In genomic region chr6:122804418-122804817, GRCm38 (mm10) we compare ENCODE assay signal across 9 mouse cellular contexts. TPM values are rescaled to one million over a fixed set of nuclear protein-coding genes. Genes with fewer than 3 reads are reported as not detected.
DNase-seq lines count a peak whose midpoint lies in the region; ATAC-seq and TF ChIP-seq lines count a peak whose summit lies in the region.
"Had no signal": no experiment of that assay in that cellular context is flagged by ENCODE, and none has a peak within 500 bp of the region (broad histone marks: within the 10 kb centered on the region; RNA-seq: fewer than 3 reads in every experiment).

No protein-coding gene starts in this region.

- H3K9me3 ChIP-seq in midbrain, embryonic 14.5 days (ENCODE audit: control insufficient read depth, low read length): no peaks in the 10 kb centered on the region
- no peaks in the 10 kb centered on the region for H3K9me3 ChIP-seq in midbrain, embryonic 15.5 days
- H3K9me3 ChIP-seq in limb, embryonic 10.5 days (replicated peaks): no peaks in the 10 kb centered on the region
- H3K9me3 ChIP-seq: heart, embryonic 13.5 days had no signal

- TF ChIP-seq CTCF in bone marrow macrophage, adult 2 months (IDR thresholded peaks at IDR 0.05; ENCODE audit: low read depth, low read length): no peak
- TF ChIP-seq CTCF in embryonic fibroblast, embryonic 13.5 days (IDR thresholded peaks at IDR 0.05; ENCODE audit: borderline replicate concordance, insufficient read depth, low read length): peak; percentile 21; the same call in 1 of the 2 replicates

- H3K9ac ChIP-seq in midbrain, embryonic 14.5 days (replicated peaks; ENCODE audit: low read length): no peak overlapping the region
- no peak overlapping the region for H3K9ac ChIP-seq in midbrain, embryonic 15.5 days
- H3K9ac ChIP-seq: heart, embryonic 13.5 days had no signal

- H3K4me1 ChIP-seq in midbrain, embryonic 14.5 days (ENCODE audit: control insufficient read depth, insufficient read depth, low read length): peaks cover 5% of the 10 kb centered on the region; the same call in 1 of the 2 replicates
- peaks cover 13% of the 10 kb centered on the region for H3K4me1 ChIP-seq in midbrain, embryonic 15.5 days
- H3K4me1 ChIP-seq in bone marrow macrophage, adult 2 months (ENCODE audit: control insufficient read depth, insufficient read depth, low read length): peaks cover 16% of the 10 kb centered on the region
- H3K4me1 ChIP-seq in embryonic fibroblast, embryonic 13.5 days (ENCODE audit: control insufficient read depth, insufficient read depth, low read length): no peaks in the 10 kb centered on the region
- peaks cover 16% of the 10 kb centered on the region for H3K4me1 ChIP-seq in limb, embryonic 10.5 days

- no peak overlapping the region for H3K4me3 ChIP-seq in midbrain, embryonic 14.5 days (replicated peaks; ENCODE audit: low read depth, low read length)
- H3K4me3 ChIP-seq in midbrain, embryonic 15.5 days: no peak overlapping the region
- no peak overlapping the region for H3K4me3 ChIP-seq in bone marrow macrophage, adult 2 months (ENCODE audit: insufficient read depth, low read length)
- no peak overlapping the region for H3K4me3 ChIP-seq in embryonic fibroblast, embryonic 13.5 days (ENCODE audit: insufficient read depth, low read length)
- no peak overlapping the region for H3K4me3 ChIP-seq in limb, embryonic 10.5 days
- H3K4me3 ChIP-seq: heart, embryonic 13.5 days had no signal

- H3K27me3 ChIP-seq in midbrain, embryonic 14.5 days (ENCODE audit: control insufficient read depth, insufficient read depth, low read length): peaks cover 6% of the 10 kb centered on the region; the same call in 1 of the 2 replicates
- peaks cover 7% of the 10 kb centered on the region for H3K27me3 ChIP-seq in midbrain, embryonic 15.5 days (replicated peaks)
- H3K27me3 ChIP-seq in limb, embryonic 10.5 days (ENCODE audit: low read depth, poor library complexity, severe bottlenecking): peaks cover 21% of the 10 kb centered on the region

- no peak for TF ChIP-seq POLR2A in bone marrow macrophage, adult 2 months (IDR thresholded peaks at IDR 0.05; ENCODE audit: borderline replicate concordance, low read depth, low read length)
- TF ChIP-seq POLR2A in embryonic fibroblast, embryonic 13.5 days (IDR thresholded peaks at IDR 0.05; ENCODE audit: low read depth, low read length): no peak

- H3K36me3 ChIP-seq in midbrain, embryonic 14.5 days (ENCODE audit: control insufficient read depth, insufficient read depth, low read length): no peaks in the 10 kb centered on the region
- H3K36me3 ChIP-seq in midbrain, embryonic 15.5 days (replicated peaks): no peaks in the 10 kb centered on the region
- H3K36me3 ChIP-seq in limb, embryonic 10.5 days: no peaks in the 10 kb centered on the region
- H3K36me3 ChIP-seq: heart, embryonic 13.5 days had no signal

- peak; percentile 78 for DNase-seq in midbrain, embryonic 14.5 days
- peak; percentile 91 for DNase-seq in induced T-regulatory cell, adult 2 months (ENCODE audit: low read depth)
- DNase-seq in limb, embryonic 10.5 days (ENCODE audit: low spot score): peak; percentile 69
- DNase-seq in naive thymus-derived CD4-positive, alpha-beta T cell, adult 2 months (ENCODE audit: low read depth): peak; percentile 91
- DNase-seq in testis, postnatal 10 days (ENCODE audit: low spot score): peak; percentile 91

- 28% methylated on average over 5 of the region's 5 CpGs for WGBS in midbrain, embryonic 14.5 days
- 27% methylated on average over 5 of the region's 5 CpGs for WGBS in midbrain, embryonic 15.5 days
- 29% methylated on average over 5 of the region's 5 CpGs for WGBS in limb, embryonic 10.5 days

- no peak overlapping the region for H3K4me2 ChIP-seq in midbrain, embryonic 14.5 days (ENCODE audit: low read length)
- no peak overlapping the region for H3K4me2 ChIP-seq in midbrain, embryonic 15.5 days
- H3K4me2 ChIP-seq: heart, embryonic 13.5 days had no signal

- ATAC-seq in midbrain, embryonic 14.5 days (ENCODE audit: low FRiP score, low TSS enrichment): no peak; the same call in 1 of the 2 replicates
- no peak for ATAC-seq in midbrain, embryonic 15.5 days (replicated peaks)

- H3K27ac ChIP-seq in midbrain, embryonic 14.5 days (replicated peaks; ENCODE audit: low read depth, low read length): no peak overlapping the region
- H3K27ac ChIP-seq in midbrain, embryonic 15.5 days: no peak overlapping the region
- peak overlapping the region; percentile 26 for H3K27ac ChIP-seq in bone marrow macrophage, adult 2 months (ENCODE audit: insufficient read depth, low read depth, low read length)
- no peak overlapping the region for H3K27ac ChIP-seq in embryonic fibroblast, embryonic 13.5 days (ENCODE audit: insufficient read depth, low read length)
- H3K27ac ChIP-seq in limb, embryonic 10.5 days: no peak overlapping the region
- H3K27ac ChIP-seq: heart, embryonic 13.5 days had no signal

RNA-seq across cellular contexts. Expression of gene Slc2a3, which starts 3.0 kb away (rescaled TPM):
- 21.7 and 28.4 TPM in 2 replicates for polyA plus RNA-seq in midbrain, embryonic 14.5 days (2014; fragmentation: Nextera tagmentation; extraction: Ambion mirVana)
- polyA plus RNA-seq in midbrain, embryonic 15.5 days (2015; fragmentation: Nextera tagmentation; extraction: Ambion mirVana): 34.6 and 36.8 TPM in 2 replicates
- polyA plus RNA-seq in bone marrow macrophage, adult 2 months (2012; ENCODE audit: insufficient read depth, insufficient read length, missing spikeins): 5.8 and 6.4 TPM in 2 replicates
- polyA plus RNA-seq in embryonic fibroblast, embryonic 13.5 days (2011; ENCODE audit: insufficient read length, low read depth, missing spikeins): 4.9 and 6.1 TPM in 2 replicates
- polyA plus RNA-seq in limb, embryonic 10.5 days (2016; fragmentation: Nextera tagmentation; extraction: Ambion mirVana): 61.3 and 74.0 TPM in 2 replicates

RNA-seq across cellular contexts. Expression of gene Foxj2, which starts 15.3 kb away (rescaled TPM):
- 9.0 and 10.1 TPM in 2 replicates for polyA plus RNA-seq in midbrain, embryonic 14.5 days (2014; fragmentation: Nextera tagmentation; extraction: Ambion mirVana)
- 8.3 and 9.1 TPM in 2 replicates for polyA plus RNA-seq in midbrain, embryonic 15.5 days (2015; fragmentation: Nextera tagmentation; extraction: Ambion mirVana)
- polyA plus RNA-seq in bone marrow macrophage, adult 2 months (2012; ENCODE audit: insufficient read depth, insufficient read length, missing spikeins): 30.3 and 34.4 TPM in 2 replicates
- polyA plus RNA-seq in embryonic fibroblast, embryonic 13.5 days (2011; ENCODE audit: insufficient read length, low read depth, missing spikeins): 19.8 and 23.7 TPM in 2 replicates
- polyA plus RNA-seq in limb, embryonic 10.5 days (2016; fragmentation: Nextera tagmentation; extraction: Ambion mirVana): 1.7 and 3.2 TPM in 2 replicates

RNA-seq across cellular contexts. Expression of gene C3ar1, which starts 51.5 kb away (rescaled TPM):
- polyA plus RNA-seq in midbrain, embryonic 14.5 days (2014; fragmentation: Nextera tagmentation; extraction: Ambion mirVana): 0.62 and 2.0 TPM in 2 replicates
- 1.4 and 1.6 TPM in 2 replicates for polyA plus RNA-seq in midbrain, embryonic 15.5 days (2015; fragmentation: Nextera tagmentation; extraction: Ambion mirVana)
- polyA plus RNA-seq in bone marrow macrophage, adult 2 months (2012; ENCODE audit: insufficient read depth, insufficient read length, missing spikeins): 718 and 808 TPM in 2 replicates
- 1.3 and 2.3 TPM in 2 replicates for polyA plus RNA-seq in embryonic fibroblast, embryonic 13.5 days (2011; ENCODE audit: insufficient read length, low read depth, missing spikeins)
- 0.73 and 1.2 TPM in 2 replicates for polyA plus RNA-seq in limb, embryonic 10.5 days (2016; fragmentation: Nextera tagmentation; extraction: Ambion mirVana)

Comparison
In these comparisons a context has a peak if more than half of its experiments do, and no peak if none do; other contexts are left out.
1. RNA of gene C3ar1, which starts 51.5 kb away (polyA plus RNA-seq): 718 to 808 TPM in bone marrow macrophage, adult 2 months; 1.3 to 2.3 TPM in embryonic fibroblast, embryonic 13.5 days, 0.62 to 2.0 TPM in midbrain, embryonic 14.5 days, 1.4 to 1.6 TPM in midbrain, embryonic 15.5 days and 0.73 to 1.2 TPM in limb, embryonic 10.5 days; every median in the first group is over 100 times any median in the second.
2. Peak in every context shown above with its lines, with median percentiles within 50 percentile points of each other: DNase-seq.